Mouse (Mus musculus) adrenal gland, postnatal 4 days (tissue): ENCODE results near the gene Foxi1. TPM values are rescaled to one million over a fixed set of nuclear protein-coding genes. Genes with fewer than 3 reads are reported as not detected.

ENCODE experiments used
- DNase-seq, 2 experiments: peaks; one replicate each; pipeline ENCODE4 v3.0.0; 2021 to 2022; ENCODE audit warnings: low spot score in 2 of 2, mixed read lengths in 2 of 2
- total RNA-seq, 2 experiments: library from RNA; stranded (reverse); gene quantifications; 2 replicates each; pipeline ENCODE4 v1.2.3; 2021

Foxi1 gene
- total RNA-seq, 2 experiments from 2014 or later = 3.6 TPM; not detected in 1

DNA sequence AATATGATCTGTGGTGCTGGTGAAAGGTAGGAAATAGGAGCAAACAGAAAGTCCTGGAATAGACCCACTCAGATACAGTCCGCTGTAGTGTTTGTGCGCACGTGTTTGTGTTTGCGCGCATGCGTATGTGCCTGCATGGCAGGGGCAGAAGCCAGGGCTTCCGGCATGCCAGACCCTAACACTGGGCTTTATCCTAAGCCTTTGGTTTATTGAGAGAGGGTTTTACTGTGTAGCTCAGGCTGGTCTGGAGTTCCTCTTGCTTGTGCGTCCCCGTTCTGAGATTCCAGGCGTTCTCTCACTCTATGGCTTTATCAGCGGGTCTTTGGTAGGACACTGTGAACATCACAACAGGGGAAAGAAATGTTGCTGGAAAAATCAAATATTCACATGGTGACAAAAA is 42.6 kb downstream of the Foxi1 start:
- no peak for DNase-seq

DNA sequence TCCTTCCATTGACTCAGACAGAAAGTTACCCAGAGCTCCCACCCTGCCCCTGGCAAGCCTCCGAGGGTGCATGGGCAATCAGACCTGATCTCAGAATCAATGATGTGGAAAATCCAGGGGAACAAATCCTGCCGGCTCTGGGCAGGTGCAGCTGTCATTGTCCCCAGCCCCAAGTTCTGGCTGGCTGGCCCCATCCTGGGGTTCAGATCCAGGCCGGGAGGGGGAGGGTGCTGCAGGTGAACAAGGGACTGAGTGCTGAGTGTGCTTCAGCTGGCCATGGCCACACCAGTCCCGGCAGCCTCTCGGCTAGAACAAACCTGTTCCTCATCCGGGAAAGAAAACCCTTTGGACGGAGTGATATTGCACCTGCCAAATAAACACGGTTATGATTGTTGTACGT is 49.0 kb downstream of the Foxi1 start:
- no peak for DNase-seq

DNA sequence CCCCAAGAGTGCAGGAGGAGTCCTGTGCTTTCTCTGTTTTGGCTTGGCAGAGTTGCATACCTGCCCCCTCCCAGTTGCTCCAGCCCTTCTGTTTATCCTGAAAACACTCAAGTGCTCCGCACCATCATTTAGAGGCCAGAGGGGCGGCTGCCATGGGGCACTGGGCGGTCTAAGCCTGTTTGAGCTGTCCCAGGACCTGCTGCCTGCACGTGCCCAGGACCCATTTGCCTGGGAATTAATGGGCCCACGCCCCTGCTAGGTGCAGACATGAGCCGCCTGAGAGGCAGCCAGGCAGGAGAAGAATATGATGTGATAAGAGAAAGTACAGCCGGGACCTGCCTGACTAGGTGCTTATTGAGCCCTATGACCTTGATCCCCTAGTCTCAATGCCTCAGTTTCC is 52.7 kb downstream of the Foxi1 start:
- no peak for DNase-seq

Other genes with a start within 250 kb of the Foxi1 start
- under 1 TPM; 0.17 TPM for gene Kcnmb1, start 245.1 kb downstream of the Foxi1 start, total RNA-seq
- 1 to 10 TPM; 6.6 to 7.3 TPM for gene Kcnip1, start 214.9 kb downstream of the Foxi1 start, total RNA-seq
- 1 to 10 TPM; 3.7 to 4.7 TPM for gene Lcp2, start 161.2 kb downstream of the Foxi1 start, total RNA-seq
- not detected for gene 4930469K13Rik, start 109.5 kb downstream of the Foxi1 start, total RNA-seq
- under 1 TPM; 0.11 to 0.14 TPM for gene Fam196b, start 106.7 kb upstream of the Foxi1 start, total RNA-seq